Mouse (Mus musculus): ENCODE measurements around the gene Gpn3. TPM values are rescaled to one million over a fixed set of nuclear protein-coding genes. Genes with fewer than 3 reads are reported as not detected.
A peak's percentile ranks its signal among the peaks of the same experiment; 100 is the strongest.

Gpn3 gene
- total RNA-seq (2021) = 10 to 100 TPM; 22.4 to 23.8 TPM
- long read RNA-seq, experiment 1, transcript Gpn3-201 (8 exons, 1,592 nt) = major isoform, 37 of 41 reads
- long read RNA-seq, experiment 1, partial matches to known transcripts = 3 of 41 reads
- long read RNA-seq, experiment 1, other reads (novel, unspliced or antisense) = 1 of 41 reads
- long read RNA-seq, experiment 2, transcript Gpn3-201 (8 exons, 1,592 nt) = major isoform, 40 of 47 reads
- long read RNA-seq, experiment 2, partial matches to known transcripts = 3 of 47 reads
- long read RNA-seq, experiment 2, other reads (novel, unspliced or antisense) = 4 of 47 reads

GRCm38 (mm10) chr5:122371591-122372191 is at the start of gene Gpn3:
Gene Gpn3, plus strand, starts transcription at chr5:122371876.
- DNase-seq = peak in 1 of 2 experiments; percentile 23
- intact Hi-C loops (cut with DNase I) = no loop called here

- DNase-seq = no peak
- intact Hi-C loops (cut with DNase I) = no loop called here
These were observed 48.2 kb upstream of the Gpn3 start for GRCm38 (mm10) chr5:122323523-122323922.

GRCm38 (mm10) chr5:122324608-122325431 is 46.9 kb upstream of the Gpn3 start:
- intact Hi-C loops (cut with DNase I) = no loop called here
- no peak for DNase-seq

GRCm38 (mm10) chr5:122325477-122325876 is 46.2 kb upstream of the Gpn3 start:
- intact Hi-C loops (cut with DNase I) = no loop called here
- DNase-seq = no peak

- no peak for DNase-seq
- intact Hi-C loops (cut with DNase I) = no loop called here
These were observed 44.4 kb upstream of the Gpn3 start for GRCm38 (mm10) chr5:122327283-122327682.

- no peak for DNase-seq
- intact Hi-C loops (cut with DNase I) = no loop called here
These were observed 41.4 kb upstream of the Gpn3 start for GRCm38 (mm10) chr5:122330269-122330668.

- intact Hi-C loops (cut with DNase I) = no loop called here
- DNase-seq = no peak
These were observed 37.0 kb upstream of the Gpn3 start for GRCm38 (mm10) chr5:122334682-122335081.

- intact Hi-C loops (cut with DNase I) = no loop called here
- DNase-seq = no peak
These were observed 35.0 kb upstream of the Gpn3 start for GRCm38 (mm10) chr5:122336554-122337294.

GRCm38 (mm10) chr5:122342874-122343273 is 28.8 kb upstream of the Gpn3 start:
- intact Hi-C loops (cut with DNase I) = no loop called here
- DNase-seq = no peak

- intact Hi-C loops (cut with DNase I) = loop anchor here (1.0 kb wide), 1 partner anchor 75 kb away; no protein-coding TSS in a partner anchor
- DNase-seq = no peak
These were observed 27.9 kb upstream of the Gpn3 start for GRCm38 (mm10) chr5:122343768-122344167.

GRCm38 (mm10) chr5:122344260-122344659 is 27.4 kb upstream of the Gpn3 start:
- intact Hi-C loops (cut with DNase I) = loop anchor here (1.0 kb wide), 1 partner anchor 76 kb away; no protein-coding TSS in a partner anchor
- peak; percentile 57 to 61 for DNase-seq

- intact Hi-C loops (cut with DNase I) = no loop called here
These were observed 25.9 kb upstream of the Gpn3 start for GRCm38 (mm10) chr5:122345777-122346176.

GRCm38 (mm10) chr5:122353807-122354491 is 17.7 kb upstream of the Gpn3 start, which contains the start of the genes Rad9b and Vps29:
Gene Rad9b, minus strand, starts transcription at chr5:122354233.
Gene Vps29, plus strand, starts transcription at chr5:122354369.
- DNase-seq = peak; percentile 95 to 98
- intact Hi-C loops (cut with DNase I) = no loop called here

More at GRCm38 (mm10) chr5:122345777-122346176, 25.9 kb upstream of the Gpn3 start:
- no peak for DNase-seq

GRCm38 (mm10) chr5:122354492-122355067 is 17.1 kb upstream of the Gpn3 start:
- intact Hi-C loops (cut with DNase I) = no loop called here
- no peak for DNase-seq

GRCm38 (mm10) chr5:122372192-122372769 is 605 bp downstream of the Gpn3 start, which contains the start of gene Fam216a:
Gene Fam216a, minus strand, starts transcription at chr5:122372364.
- intact Hi-C loops (cut with DNase I) = no loop called here
- DNase-seq = peak; percentile 97 to 99

GRCm38 (mm10) chr5:122372878-122373277 is 1.2 kb downstream of the Gpn3 start:
- intact Hi-C loops (cut with DNase I) = no loop called here
- DNase-seq = no peak

- intact Hi-C loops (cut with DNase I) = loop anchor here (5.0 kb wide), 1 partner anchor 245 kb away; no protein-coding TSS in a partner anchor
- no peak for DNase-seq
These were observed 5.6 kb downstream of the Gpn3 start for GRCm38 (mm10) chr5:122377101-122377833.

- no peak for DNase-seq
- intact Hi-C loops (cut with DNase I) = loop anchor here (5.0 kb wide), 1 partner anchor 246 kb away; no protein-coding TSS in a partner anchor
These were observed 6.5 kb downstream of the Gpn3 start for GRCm38 (mm10) chr5:122378171-122378570.
